Mouse (Mus musculus) embryonic facial prominence, embryonic 15.5 days (tissue): ENCODE measurements at regions not wholly inside any gene's neighbourhood (a gene's known extent, or its start where the extent isn't known, plus 50 kb on each side); places are given as distances from the start of the nearest gene placed in this dataset.

Experiments
- ATAC-seq: fragments of 200-750 bp; cut with Nextera tagmentation; 2 replicates; pipeline ENCODE4 v1.8.0; 2017; ENCODE audit warnings: low read depth, moderate TSS enrichment; ENCODE audit not compliant: insufficient number of reproducible peaks, low FRiP score, low TSS enrichment
- H3K27ac ChIP-seq: fragments of 300-500 bp; sonication (generic); replicated peaks from 2 replicates; pipeline ENCODE4 v1.5.1; 2015; ENCODE audit warnings: mild to moderate bottlenecking, inconsistent platforms
- H3K27me3 ChIP-seq: fragments of 300-500 bp; sonication (generic); 2 replicates; pipeline ENCODE4 v1.6.1; 2015; ENCODE audit warnings: inconsistent platforms
- H3K36me3 ChIP-seq: fragments of 300-500 bp; sonication (generic); 2 replicates; pipeline ENCODE4 v1.6.1; 2015; ENCODE audit warnings: mild to moderate bottlenecking, inconsistent platforms
- H3K4me1 ChIP-seq: fragments of 300-500 bp; sonication (generic); 2 replicates; pipeline ENCODE4 v1.6.1; 2015; ENCODE audit warnings: inconsistent platforms
- H3K4me2 ChIP-seq: fragments of 300-500 bp; sonication (generic); replicated peaks from 2 replicates; pipeline ENCODE4 v1.6.1; 2015; ENCODE audit warnings: mild to moderate bottlenecking, inconsistent platforms
- H3K4me3 ChIP-seq: fragments of 300-500 bp; sonication (generic); replicated peaks from 2 replicates; pipeline ENCODE4 v1.5.1; 2015; ENCODE audit warnings: mild to moderate bottlenecking, inconsistent platforms
- H3K9ac ChIP-seq: fragments of 300-500 bp; sonication (generic); 2 replicates; pipeline ENCODE4 v1.6.1; 2015; ENCODE audit warnings: inconsistent platforms
- H3K9me3 ChIP-seq: fragments of 300-500 bp; sonication (generic); replicated peaks from 2 replicates; pipeline ENCODE4 v1.6.1; 2016; ENCODE audit warnings: inconsistent platforms
- WGBS: fragments of 180-500 bp; shearing (Covaris S2); methylation state at CpG from one replicate; pipeline ENCODE4 v1.1.7; 2015; 5-methylcytosine and 5-hydroxymethylcytosine counted together

- Histone ChIP-seq H3K27me3 (no peaks in the 10 kb centered on the region), H3K36me3 (no peaks in the 10 kb centered on the region), H3K9me3 (no peaks in the 10 kb centered on the region), H3K4me2 (no peak overlapping the region), H3K9ac (no peak overlapping the region), H3K4me1 (peaks cover 10% of the 10 kb centered on the region; the same call in 1 of the 2 replicates), H3K27ac (0 out of 2 replicates have a peak overlapping the region, but pooled peaks have one; percentile 66), H3K4me3 (no peak overlapping the region)
- ATAC-seq: no peak
- 84% methylated on average over 3 of the region's 3 CpGs for whole genome bisulfite sequencing
Measured at GRCm38 (mm10) chr13:110642792-110643191, 247.9 kb downstream of the Plk2 start.

GRCm38 (mm10) chr13:110643198-110643896 lies 248.5 kb downstream of the Plk2 start:
- Histone ChIP-seq H3K27ac (peak overlapping the region; percentile 66; the same call in 1 of the 2 replicates), H3K9me3 (no peaks in the 10 kb centered on the region), H3K4me3 (no peak overlapping the region), H3K9ac (no peak overlapping the region), H3K36me3 (no peaks in the 10 kb centered on the region), H3K27me3 (no peaks in the 10 kb centered on the region), H3K4me1 (peaks cover 10% of the 10 kb centered on the region; the same call in 1 of the 2 replicates), H3K4me2 (peak overlapping the region; percentile 31)
- ATAC-seq: no peak
- WGBS: 36% methylated on average over 11 of the region's 11 CpGs

DNA sequence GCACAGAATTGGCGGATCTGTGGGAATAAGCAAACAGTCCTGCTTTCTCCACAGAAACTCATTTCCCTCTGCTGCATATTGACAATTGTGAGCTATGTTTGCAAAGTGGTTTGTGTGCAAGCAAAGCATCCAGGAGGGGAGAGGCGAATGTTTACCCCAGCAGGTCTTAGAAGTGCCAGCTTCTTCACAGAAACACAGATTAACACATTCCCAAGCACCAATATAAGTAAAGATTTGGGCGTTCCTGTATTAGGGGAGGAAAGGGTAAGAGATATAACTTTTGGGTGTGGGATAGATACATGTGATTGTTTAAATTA lies 249.0 kb downstream of the Plk2 start:
- peak overlapping the region; percentile 66; the same call in 1 of the 2 replicates for H3K27ac ChIP-seq
- 60% methylated on average over 3 of the region's 3 CpGs for WGBS

DNA sequence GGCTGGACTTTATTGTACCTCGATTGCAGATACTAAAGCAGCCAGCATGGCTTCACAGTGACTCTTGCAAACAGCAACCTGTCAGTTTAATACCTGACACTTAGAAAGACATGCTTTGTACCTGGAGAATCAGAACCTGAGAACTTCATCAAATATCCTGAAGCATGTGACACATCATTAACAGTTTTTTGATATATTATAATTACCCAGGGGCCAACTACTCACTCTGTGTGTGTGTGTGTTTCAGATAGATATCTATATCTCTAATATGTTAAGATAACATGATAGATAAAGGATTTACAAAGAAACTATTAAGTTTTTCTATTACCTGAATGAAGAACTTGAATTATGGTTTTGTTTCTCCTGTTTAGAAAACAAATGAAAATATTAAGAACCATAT lies 254.5 kb downstream of the Plk2 start:
- no peak for ATAC-seq
- Histone ChIP-seq H3K9ac (no peak overlapping the region), H3K4me3 (no peak overlapping the region), H3K9me3 (no peaks in the 10 kb centered on the region), H3K36me3 (no peaks in the 10 kb centered on the region), H3K27ac (no peak overlapping the region), H3K4me1 (no peaks in the 10 kb centered on the region), H3K4me2 (no peak overlapping the region), H3K27me3 (no peaks in the 10 kb centered on the region)
- WGBS: 59% methylated on average over 1 of the region's 1 CpGs

More for the DNA sequence above, 249.0 kb downstream of the Plk2 start:
- Histone ChIP-seq H3K4me3 (no peak overlapping the region), H3K9ac (no peak overlapping the region), H3K36me3 (no peaks in the 10 kb centered on the region), H3K4me2 (peak overlapping the region; percentile 31), H3K9me3 (no peaks in the 10 kb centered on the region), H3K4me1 (peaks cover 10% of the 10 kb centered on the region; the same call in 1 of the 2 replicates), H3K27me3 (no peaks in the 10 kb centered on the region)
- ATAC-seq: no peak

DNA sequence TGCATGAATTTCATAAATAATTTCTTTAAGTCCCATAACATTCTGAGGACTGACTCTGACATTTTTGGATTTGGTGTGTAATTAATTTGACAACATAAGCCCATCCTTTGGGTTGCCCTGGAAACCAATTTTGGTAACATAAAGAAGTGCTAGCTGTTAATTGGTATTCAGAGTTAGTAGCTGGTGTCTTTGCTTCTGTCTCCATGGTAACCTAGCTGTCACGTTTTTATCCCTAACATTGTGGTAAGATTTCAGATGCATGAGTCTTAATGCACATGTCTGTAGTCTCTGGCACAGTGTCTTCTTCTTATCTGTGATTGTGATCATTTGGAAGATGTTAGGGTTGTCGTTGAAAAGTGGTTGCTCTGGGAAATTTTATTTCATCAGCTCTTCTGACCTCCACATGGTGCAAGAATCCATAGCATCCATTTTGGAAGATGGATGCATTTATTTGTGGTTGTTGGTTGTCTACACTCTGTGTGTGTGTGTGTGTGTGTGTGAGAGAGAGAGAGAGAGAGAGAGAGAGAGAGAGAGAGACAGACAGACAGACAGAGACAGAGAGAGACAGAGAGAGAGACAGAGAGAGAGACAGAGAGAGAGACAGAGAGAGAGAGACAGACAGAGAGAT lies 255.1 kb downstream of the Plk2 start:
- WGBS: 27% methylated on average over 2 of the region's 2 CpGs
- no peak overlapping the region for H3K9ac ChIP-seq
- ATAC-seq: no peak
- no peak overlapping the region for H3K27ac ChIP-seq
- no peaks in the 10 kb centered on the region for H3K27me3 ChIP-seq
- H3K4me3 ChIP-seq: no peak overlapping the region
- no peaks in the 10 kb centered on the region for H3K4me1 ChIP-seq
- H3K4me2 ChIP-seq: no peak overlapping the region
- no peaks in the 10 kb centered on the region for H3K9me3 ChIP-seq
- H3K36me3 ChIP-seq: no peaks in the 10 kb centered on the region

GRCm38 (mm10) chr13:110652201-110652600 lies 257.4 kb downstream of the Plk2 start:
- no peak for ATAC-seq
- Histone ChIP-seq H3K9ac (no peak overlapping the region), H3K4me1 (no peaks in the 10 kb centered on the region), H3K4me2 (no peak overlapping the region), H3K36me3 (no peaks in the 10 kb centered on the region), H3K4me3 (no peak overlapping the region), H3K27ac (no peak overlapping the region), H3K9me3 (no peaks in the 10 kb centered on the region), H3K27me3 (no peaks in the 10 kb centered on the region)
- 75% methylated on average over 7 of the region's 7 CpGs for WGBS

DNA sequence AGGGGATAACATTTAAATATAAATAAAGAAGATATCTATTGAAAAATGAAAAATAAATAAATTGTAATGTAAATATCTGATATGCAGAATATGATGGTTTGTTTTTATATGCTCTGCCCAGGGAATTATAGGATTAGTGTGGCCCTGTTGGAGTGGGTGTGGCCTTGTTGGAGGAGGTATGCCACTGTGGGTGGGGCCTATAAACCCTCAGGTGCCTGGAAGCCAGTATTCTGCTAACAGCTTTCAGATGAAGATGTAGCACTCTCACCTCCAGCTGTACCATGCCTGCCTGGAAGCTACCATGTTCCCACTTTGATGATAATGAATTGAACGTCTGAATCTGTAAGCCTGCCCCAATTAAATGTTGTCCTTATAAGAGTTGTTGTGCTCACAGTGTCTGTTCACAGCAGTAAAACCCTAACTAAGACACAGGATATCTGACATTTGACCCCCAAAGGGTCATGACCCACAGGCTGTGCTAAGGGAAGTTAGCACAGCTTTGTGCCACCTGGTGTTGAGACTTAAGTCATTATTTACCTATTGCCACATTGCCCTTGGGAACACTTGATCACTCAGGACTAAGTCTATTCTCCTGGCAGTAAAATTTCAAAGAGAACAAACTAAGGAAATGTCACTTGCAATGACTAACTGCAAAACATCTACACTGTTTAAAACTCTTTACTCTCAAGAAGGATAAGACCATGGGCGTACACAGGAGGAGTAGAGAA lies 270.4 kb downstream of the Plk2 start:
- Histone ChIP-seq H3K27ac (no peak overlapping the region), H3K27me3 (no peaks in the 10 kb centered on the region), H3K4me3 (no peak overlapping the region), H3K4me1 (no peaks in the 10 kb centered on the region), H3K36me3 (no peaks in the 10 kb centered on the region), H3K9ac (no peak overlapping the region), H3K9me3 (no peaks in the 10 kb centered on the region), H3K4me2 (no peak overlapping the region)
- no peak for ATAC-seq
- 37% methylated on average over 2 of the region's 2 CpGs for WGBS

- no peak for ATAC-seq
Measured at GRCm38 (mm10) chr13:110667276-110667956, 272.6 kb downstream of the Plk2 start.

DNA sequence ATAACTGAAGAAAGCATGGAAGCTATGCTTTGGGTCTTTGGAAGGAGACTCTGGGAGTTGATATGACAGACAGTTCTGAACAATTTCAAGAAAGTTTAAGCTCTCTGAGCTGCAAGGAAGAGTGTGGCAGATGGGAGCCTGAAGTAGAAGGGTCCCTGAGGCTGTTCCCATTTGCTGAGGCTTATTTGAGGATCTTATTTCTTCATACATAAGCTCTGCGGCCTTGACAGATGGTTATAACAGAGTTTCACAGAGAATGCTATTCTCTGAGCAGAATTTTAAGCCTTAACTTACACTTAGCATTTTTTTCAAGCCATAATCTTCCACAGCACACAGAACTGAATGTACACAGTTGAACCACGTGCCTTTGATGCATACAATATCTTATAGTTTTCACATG lies 278.7 kb downstream of the Plk2 start:
- Histone ChIP-seq H3K9me3 (no peaks in the 10 kb centered on the region), H3K27ac (no peak overlapping the region), H3K4me2 (no peak overlapping the region), H3K36me3 (no peaks in the 10 kb centered on the region), H3K4me1 (no peaks in the 10 kb centered on the region), H3K9ac (no peak overlapping the region), H3K27me3 (no peaks in the 10 kb centered on the region), H3K4me3 (no peak overlapping the region)
- WGBS: 34% methylated on average over 2 of the region's 2 CpGs
- no peak for ATAC-seq

More at GRCm38 (mm10) chr13:110667276-110667956, 272.6 kb downstream of the Plk2 start:
- H3K27ac ChIP-seq: no peak overlapping the region
- H3K9ac ChIP-seq: no peak overlapping the region
- H3K4me3 ChIP-seq: no peak overlapping the region
- H3K36me3 ChIP-seq: no peaks in the 10 kb centered on the region
- H3K27me3 ChIP-seq: no peaks in the 10 kb centered on the region
- no peaks in the 10 kb centered on the region for H3K4me1 ChIP-seq
- H3K4me2 ChIP-seq: no peak overlapping the region
- WGBS: 67% methylated on average over 7 of the region's 7 CpGs
- H3K9me3 ChIP-seq: no peaks in the 10 kb centered on the region

GRCm38 (mm10) chr13:110683259-110684041 lies 288.6 kb downstream of the Plk2 start:
- 66% methylated on average over 11 of the region's 11 CpGs for whole genome bisulfite sequencing
- Histone ChIP-seq H3K4me1 (no peaks in the 10 kb centered on the region), H3K4me3 (no peak overlapping the region), H3K36me3 (no peaks in the 10 kb centered on the region), H3K27me3 (no peaks in the 10 kb centered on the region), H3K9me3 (no peaks in the 10 kb centered on the region), H3K27ac (no peak overlapping the region), H3K9ac (no peak overlapping the region), H3K4me2 (no peak overlapping the region)
- no peak for ATAC-seq
